Mouse (Mus musculus): ENCODE data around the gene Gm45208. TPM values are rescaled to one million over a fixed set of nuclear protein-coding genes. Genes with fewer than 3 reads are reported as not detected.
"Not testable (repeated sequence)": the region's sequence is repeated elsewhere in the genome, so short reads cannot be mapped to it uniquely, and the experiment has no call there.

The Gm45208 gene
- total and polyA plus RNA-seq, 3 experiments: 0.44 to 1.1 TPM; not detected in 1

- no peak for ATAC-seq (ENCODE audit: extremely low read depth, insufficient number of reproducible peaks, low FRiP score, poor library complexity, severe bottlenecking)
- no peak for TF ChIP-seq TAL1 (conservative IDR thresholded peaks at IDR 0.05; ENCODE audit: low read depth, low read length)
- no peak for TF ChIP-seq POLR2AphosphoS5 (IDR thresholded peaks at IDR 0.05; ENCODE audit: insufficient replicate concordance, low read depth, low read length)
- no peak for DNase-seq (ENCODE audit: low spot score)
These were observed 23.4 kb downstream of the Gm45208 start for GRCm38 (mm10) chrX:7745429-7745828.

GRCm38 (mm10) chrX:7750432-7751116, 28.5 kb downstream of the Gm45208 start, which contains the start of gene Ccdc120:
TSS of gene Ccdc120 (minus strand) at chrX:7750905.
- peak; percentile 14 for DNase-seq (ENCODE audit: low spot score)
- H3K27me3 ChIP-seq (ENCODE audit: insufficient read depth, low read length): no peaks in the 10 kb centered on the region
- H3K36me3 ChIP-seq (replicated peaks): no peaks in the 10 kb centered on the region
- no peaks in the 10 kb centered on the region for H3K9me3 ChIP-seq (replicated peaks)
- H3K4me1 ChIP-seq (ENCODE audit: insufficient read depth, low read depth, low read length): peaks cover 6% of the 10 kb centered on the region; the same call in 1 of the 2 replicates
- peak within 1 kb of the TSS; percentile 73 for H3K4me3 ChIP-seq (ENCODE audit: low read depth, low read length)
- no peak for TF ChIP-seq POLR2AphosphoS5 (IDR thresholded peaks at IDR 0.05; ENCODE audit: insufficient replicate concordance, low read depth, low read length)
- no peak for TF ChIP-seq GATA1 (IDR thresholded peaks at IDR 0.05; ENCODE audit: borderline replicate concordance, low read length)
- TF ChIP-seq TAL1 (conservative IDR thresholded peaks at IDR 0.05; ENCODE audit: low read depth, low read length): no peak
- no peak for TF ChIP-seq GATA2 (IDR thresholded peaks at IDR 0.05; ENCODE audit: borderline replicate concordance, low read depth, low read length)
- TF ChIP-seq CTCF (IDR thresholded peaks at IDR 0.05; ENCODE audit: low read depth, low read length): no peak
- no peak for ATAC-seq (ENCODE audit: extremely low read depth, insufficient number of reproducible peaks, low FRiP score, poor library complexity, severe bottlenecking)

More at GRCm38 (mm10) chrX:7745429-7745828, 23.4 kb downstream of the Gm45208 start:
- Histone ChIP-seq H3K4me3 (ENCODE audit: low read depth, low read length) (no peak overlapping the region), H3K36me3 (replicated peaks) (no peaks in the 10 kb centered on the region), H3K9me3 (replicated peaks) (no peaks in the 10 kb centered on the region), H3K4me1 (ENCODE audit: insufficient read depth, low read depth, low read length) (peaks cover 5% of the 10 kb centered on the region; the same call in 1 of the 2 replicates), H3K27me3 (ENCODE audit: insufficient read depth, low read length) (no peaks in the 10 kb centered on the region)

GRCm38 (mm10) chrX:7753627-7754026, 31.6 kb downstream of the Gm45208 start:
- H3K9me3 ChIP-seq (replicated peaks); H3K27me3 ChIP-seq (ENCODE audit: insufficient read depth, low read length); ATAC-seq (ENCODE audit: extremely low read depth, insufficient number of reproducible peaks, low FRiP score, poor library complexity, severe bottlenecking); H3K4me1 ChIP-seq (ENCODE audit: insufficient read depth, low read depth, low read length); H3K4me3 ChIP-seq (ENCODE audit: low read depth, low read length); DNase-seq (ENCODE audit: low spot score); H3K36me3 ChIP-seq (replicated peaks): not testable (repeated sequence)

- ATAC-seq (ENCODE audit: extremely low read depth, insufficient number of reproducible peaks, low FRiP score, poor library complexity, severe bottlenecking): peak; percentile 92
- peak within 1 kb of the TSS; percentile 79 for H3K4me3 ChIP-seq (ENCODE audit: low read depth, low read length)
- H3K27me3 ChIP-seq (ENCODE audit: insufficient read depth, low read length): no peaks in the 10 kb centered on the region
- H3K36me3 ChIP-seq (replicated peaks): peaks cover 20% of the 10 kb centered on the region
- no peaks in the 10 kb centered on the region for H3K9me3 ChIP-seq (replicated peaks)
- H3K4me1 ChIP-seq (ENCODE audit: insufficient read depth, low read depth, low read length): peaks cover 42% of the 10 kb centered on the region
- TF ChIP-seq POLR2AphosphoS5 (IDR thresholded peaks at IDR 0.05; ENCODE audit: insufficient replicate concordance, low read depth, low read length): no peak
- TF ChIP-seq CTCF (IDR thresholded peaks at IDR 0.05; ENCODE audit: low read depth, low read length): no peak
- no peak for TF ChIP-seq TAL1 (conservative IDR thresholded peaks at IDR 0.05; ENCODE audit: low read depth, low read length)
- peak; percentile 84 for DNase-seq (ENCODE audit: low spot score)
These were observed 40.3 kb downstream of the Gm45208 start, which contains the start of gene Tfe3 for GRCm38 (mm10) chrX:7762137-7762920. TSS of gene Tfe3 (plus strand) at chrX:7762560.

- TF ChIP-seq GATA2 (IDR thresholded peaks at IDR 0.05; ENCODE audit: borderline replicate concordance, low read depth, low read length) (no peak), GATA1 (IDR thresholded peaks at IDR 0.05; ENCODE audit: borderline replicate concordance, low read length) (no peak), CTCF (IDR thresholded peaks at IDR 0.05; ENCODE audit: low read depth, low read length) (no peak), TAL1 (conservative IDR thresholded peaks at IDR 0.05; ENCODE audit: low read depth, low read length) (no peak), POLR2AphosphoS5 (IDR thresholded peaks at IDR 0.05; ENCODE audit: insufficient replicate concordance, low read depth, low read length) (no peak)
- Histone ChIP-seq H3K4me3 (ENCODE audit: low read depth, low read length) (peak overlapping the region; percentile 79), H3K4me1 (ENCODE audit: insufficient read depth, low read depth, low read length) (peaks cover 47% of the 10 kb centered on the region), H3K36me3 (replicated peaks) (peaks cover 25% of the 10 kb centered on the region), H3K9me3 (replicated peaks) (no peaks in the 10 kb centered on the region), H3K27me3 (ENCODE audit: insufficient read depth, low read length) (no peaks in the 10 kb centered on the region)
- DNase-seq (ENCODE audit: low spot score) (no peak), ATAC-seq (ENCODE audit: extremely low read depth, insufficient number of reproducible peaks, low FRiP score, poor library complexity, severe bottlenecking) (no peak)
These were observed 40.8 kb downstream of the Gm45208 start for GRCm38 (mm10) chrX:7762921-7763197.

GRCm38 (mm10) chrX:7763631-7764393, 41.8 kb downstream of the Gm45208 start:
- ATAC-seq (ENCODE audit: extremely low read depth, insufficient number of reproducible peaks, low FRiP score, poor library complexity, severe bottlenecking) (no peak), DNase-seq (ENCODE audit: low spot score) (peak; percentile 34)

More at GRCm38 (mm10) chrX:7763631-7764393, 41.8 kb downstream of the Gm45208 start:
- H3K27me3 ChIP-seq (ENCODE audit: insufficient read depth, low read length): no peaks in the 10 kb centered on the region
- H3K4me3 ChIP-seq (ENCODE audit: low read depth, low read length): peak overlapping the region; percentile 79
- no peaks in the 10 kb centered on the region for H3K9me3 ChIP-seq (replicated peaks)
- no peak for TF ChIP-seq TAL1 (conservative IDR thresholded peaks at IDR 0.05; ENCODE audit: low read depth, low read length)
- TF ChIP-seq POLR2AphosphoS5 (IDR thresholded peaks at IDR 0.05; ENCODE audit: insufficient replicate concordance, low read depth, low read length): no peak
- no peak for TF ChIP-seq GATA1 (IDR thresholded peaks at IDR 0.05; ENCODE audit: borderline replicate concordance, low read length)
- H3K4me1 ChIP-seq (ENCODE audit: insufficient read depth, low read depth, low read length): peaks cover 54% of the 10 kb centered on the region
- peaks cover 34% of the 10 kb centered on the region for H3K36me3 ChIP-seq (replicated peaks)

All from G1E (cell line).